Mouse (Mus musculus): ENCODE data around the gene Prkch. TPM values are rescaled to one million over a fixed set of nuclear protein-coding genes. Genes with fewer than 3 reads are reported as not detected.

The Prkch gene
- polyA plus RNA-seq, 1 experiment from 2014 or later = 0.13 TPM

- ATAC-seq (no peak), DNase-seq (ENCODE audit: low read depth, low spot score) (no peak)
- CTCF ChIA-PET = no interaction called here
- no peak for TF ChIP-seq CTCF (IDR thresholded peaks at IDR 0.05)
- in situ Hi-C loops (cut with MboI; ENCODE audit: low pct_unique_long_range_greater_than_20kb) = loop anchor here (5.0 kb wide), 1 partner anchor 76 kb away; no protein-coding TSS in a partner anchor
- POLR2A ChIA-PET = interaction anchor here (0.6 to 0.7 kb wide), 2 partner anchors 15 to 153 kb away, joined by 3 to 4 read pairs; no protein-coding TSS in a partner anchor
- no peaks in the 10 kb centered on the region for H3K27me3 ChIP-seq
These were observed 126.2 kb downstream of the Prkch start for GRCm38 (mm10) chr12:73710846-73711245.

- POLR2A ChIA-PET = no interaction called here
- in situ Hi-C loops (cut with MboI; ENCODE audit: low pct_unique_long_range_greater_than_20kb) = loop anchor here (5.0 kb wide), 1 partner anchor 75 kb away; no protein-coding TSS in a partner anchor
- no peak for TF ChIP-seq CTCF (IDR thresholded peaks at IDR 0.05)
- CTCF ChIA-PET = interaction anchor here (1.3 to 1.5 kb wide), 2 partner anchors 12 to 302 kb away, joined by 3 read pairs; no protein-coding TSS in a partner anchor
- H3K27me3 ChIP-seq = no peaks in the 10 kb centered on the region
- no peak for DNase-seq (ENCODE audit: low read depth, low spot score)
- ATAC-seq = no peak
These were observed 127.5 kb downstream of the Prkch start for GRCm38 (mm10) chr12:73712122-73712521.

DNA sequence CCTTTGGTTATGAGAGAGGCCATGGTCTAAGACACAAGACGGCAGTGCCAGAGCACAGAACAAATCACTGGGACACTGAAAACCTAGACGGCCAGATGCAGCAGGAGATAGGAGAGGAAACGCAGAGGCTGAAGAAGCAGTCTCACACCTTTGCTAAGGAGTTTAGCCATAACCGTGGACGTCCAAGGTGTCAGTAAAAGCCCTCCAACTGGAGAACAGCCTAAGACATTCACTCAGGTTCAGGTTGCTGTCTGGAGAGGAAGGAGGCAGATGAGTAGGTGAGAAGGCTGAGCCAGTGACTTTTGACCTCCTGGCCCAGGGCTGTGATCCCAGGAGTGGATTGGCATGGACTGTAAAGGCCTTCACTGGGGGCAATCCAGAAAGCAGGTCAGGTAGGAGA lies 130.0 kb downstream of the Prkch start:
- POLR2A ChIA-PET = no interaction called here
- CTCF ChIA-PET = no interaction called here
- ATAC-seq (no peak), DNase-seq (ENCODE audit: low read depth, low spot score) (no peak)
- in situ Hi-C loops (cut with MboI; ENCODE audit: low pct_unique_long_range_greater_than_20kb) = loop anchor here (5.0 kb wide), 1 partner anchor 73 kb away; no protein-coding TSS in a partner anchor
- no peak for TF ChIP-seq CTCF (IDR thresholded peaks at IDR 0.05)
- no peaks in the 10 kb centered on the region for H3K27me3 ChIP-seq

- no peak for DNase-seq (ENCODE audit: low read depth, low spot score)
- POLR2A ChIA-PET = no interaction called here
- no peaks in the 10 kb centered on the region for H3K27me3 ChIP-seq
- CTCF ChIA-PET = no interaction called here
- in situ Hi-C loops (cut with MboI; ENCODE audit: low pct_unique_long_range_greater_than_20kb) = no loop called here
- TF ChIP-seq CTCF (IDR thresholded peaks at IDR 0.05) = no peak
- ATAC-seq = no peak
These were observed 130.7 kb downstream of the Prkch start for GRCm38 (mm10) chr12:73715331-73715730.

DNA sequence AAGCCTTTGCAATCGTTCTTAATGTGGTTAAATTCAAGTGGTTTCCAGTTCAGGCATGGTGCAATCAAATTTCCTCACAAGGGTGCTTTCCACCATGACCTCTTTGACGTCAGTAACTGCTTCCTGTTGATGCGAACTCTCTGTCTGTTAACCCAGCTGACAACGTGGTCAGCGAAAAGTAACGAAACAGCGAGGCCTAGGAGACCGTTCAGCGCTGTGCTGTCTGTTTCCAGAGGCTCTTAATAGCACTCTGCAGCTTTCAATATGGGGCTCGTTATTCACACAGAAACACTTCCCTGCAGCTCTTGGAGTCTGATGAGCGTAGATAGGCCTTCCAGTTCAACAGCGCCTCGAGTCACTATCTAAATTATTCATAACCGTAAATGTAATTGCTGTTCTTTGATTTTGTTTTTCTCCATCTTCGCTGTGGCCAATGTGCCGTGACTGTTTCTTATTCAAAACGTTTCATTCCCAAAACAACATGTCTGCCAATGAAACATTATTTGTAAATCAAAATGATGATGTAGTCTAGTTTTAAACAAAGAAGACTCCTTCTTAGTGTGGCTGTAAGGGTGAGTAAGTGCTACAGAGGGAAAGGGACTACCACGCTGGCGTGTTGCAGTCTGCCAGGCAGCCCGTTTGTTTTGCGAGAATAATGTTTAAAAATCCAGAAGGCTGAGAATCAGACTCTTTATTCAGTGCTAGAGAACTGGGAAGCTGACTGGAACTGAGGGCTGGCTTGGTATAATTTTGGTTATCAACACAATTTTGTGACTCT lies 131.5 kb downstream of the Prkch start:
- DNase-seq (ENCODE audit: low read depth, low spot score) = no peak
- ChIA-PET POLR2A (no interaction called here), CTCF (no interaction called here)
- in situ Hi-C loops (cut with MboI; ENCODE audit: low pct_unique_long_range_greater_than_20kb) = no loop called here
- TF ChIP-seq CTCF (IDR thresholded peaks at IDR 0.05) = no peak
- no peak for ATAC-seq
- H3K27me3 ChIP-seq = no peaks in the 10 kb centered on the region

DNA sequence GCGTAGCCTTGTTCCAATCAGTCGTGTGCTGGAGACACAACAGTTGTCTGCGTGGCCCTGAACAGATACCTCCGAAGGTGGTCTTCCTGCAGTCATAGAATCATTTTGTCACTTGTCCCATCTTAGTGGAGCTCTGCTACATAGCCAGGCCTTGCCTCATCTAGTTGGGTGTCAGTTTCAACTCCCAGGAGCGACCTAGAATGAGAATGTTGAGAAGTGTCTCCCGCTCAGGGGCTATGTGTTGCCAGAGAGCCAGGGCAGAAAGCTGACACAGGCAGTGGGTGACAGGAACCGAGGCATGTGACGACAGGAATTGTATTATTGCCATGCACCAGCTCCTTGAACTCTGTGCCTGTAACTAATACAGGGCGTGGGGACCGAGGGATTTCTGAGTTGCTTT lies 133.4 kb downstream of the Prkch start:
- CTCF ChIA-PET = interaction anchor here (1.3 kb wide), 1 partner anchor 87 kb away, joined by 3 read pairs; no protein-coding TSS in a partner anchor
- DNase-seq (ENCODE audit: low read depth, low spot score) = no peak
- no peak for TF ChIP-seq CTCF (IDR thresholded peaks at IDR 0.05)
- H3K27me3 ChIP-seq = no peaks in the 10 kb centered on the region
- ATAC-seq = peak; percentile 74
- POLR2A ChIA-PET = no interaction called here
- in situ Hi-C loops (cut with MboI; ENCODE audit: low pct_unique_long_range_greater_than_20kb) = no loop called here

DNA sequence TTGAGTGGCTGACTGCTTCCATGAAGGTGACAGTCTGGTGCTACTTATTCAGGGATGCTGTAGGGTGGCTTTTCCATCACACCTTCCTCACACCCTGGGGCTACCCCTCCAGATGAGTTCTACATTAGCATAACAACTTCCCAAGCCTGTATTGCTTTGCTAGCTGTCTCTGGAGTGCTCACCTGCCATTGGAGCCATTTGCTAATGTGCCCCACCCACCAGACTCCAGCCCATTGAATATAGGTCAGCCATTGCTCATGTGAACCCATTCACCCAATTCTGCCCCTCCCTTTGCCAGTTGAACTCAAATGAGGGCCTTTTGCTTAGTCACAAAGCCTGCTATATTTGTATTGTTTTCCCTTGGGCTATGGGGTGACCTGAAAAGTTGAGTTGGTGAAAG lies 135.2 kb downstream of the Prkch start:
- TF ChIP-seq CTCF (IDR thresholded peaks at IDR 0.05) = no peak
- CTCF ChIA-PET = no interaction called here
- ATAC-seq (no peak), DNase-seq (ENCODE audit: low read depth, low spot score) (no peak)
- H3K27me3 ChIP-seq = no peaks in the 10 kb centered on the region
- POLR2A ChIA-PET = interaction anchor here (1.5 kb wide), 1 partner anchor 188 kb away, joined by 10 read pairs; no protein-coding TSS in a partner anchor
- in situ Hi-C loops (cut with MboI; ENCODE audit: low pct_unique_long_range_greater_than_20kb) = no loop called here

- TF ChIP-seq CTCF (IDR thresholded peaks at IDR 0.05) = no peak
These were observed 135.9 kb downstream of the Prkch start for GRCm38 (mm10) chr12:73720466-73720865.

GRCm38 (mm10) chr12:73722060-73722459 lies 137.5 kb downstream of the Prkch start:
- ATAC-seq (no peak), DNase-seq (ENCODE audit: low read depth, low spot score) (no peak)
- no peak for TF ChIP-seq CTCF (IDR thresholded peaks at IDR 0.05)
- POLR2A ChIA-PET = no interaction called here
- H3K27me3 ChIP-seq = no peaks in the 10 kb centered on the region
- CTCF ChIA-PET = no interaction called here
- in situ Hi-C loops (cut with MboI; ENCODE audit: low pct_unique_long_range_greater_than_20kb) = no loop called here

More at GRCm38 (mm10) chr12:73720466-73720865, 135.9 kb downstream of the Prkch start:
- H3K27me3 ChIP-seq = no peaks in the 10 kb centered on the region
- in situ Hi-C loops (cut with MboI; ENCODE audit: low pct_unique_long_range_greater_than_20kb) = no loop called here
- no peak for DNase-seq (ENCODE audit: low read depth, low spot score)
- CTCF ChIA-PET = no interaction called here
- ATAC-seq = no peak
- POLR2A ChIA-PET = no interaction called here

GRCm38 (mm10) chr12:73723067-73723466 lies 138.5 kb downstream of the Prkch start:
- CTCF ChIA-PET = no interaction called here
- POLR2A ChIA-PET = no interaction called here
- no peak for TF ChIP-seq CTCF (IDR thresholded peaks at IDR 0.05)
- DNase-seq (ENCODE audit: low read depth, low spot score) (no peak), ATAC-seq (no peak)
- in situ Hi-C loops (cut with MboI; ENCODE audit: low pct_unique_long_range_greater_than_20kb) = no loop called here
- no peaks in the 10 kb centered on the region for H3K27me3 ChIP-seq

GRCm38 (mm10) chr12:73723887-73724286 lies 139.3 kb downstream of the Prkch start:
- DNase-seq (ENCODE audit: low read depth, low spot score) = no peak
- ATAC-seq = no peak
- no peak for TF ChIP-seq CTCF (IDR thresholded peaks at IDR 0.05)
- CTCF ChIA-PET = interaction anchor here (1.2 kb wide), 1 partner anchor 12 kb away, joined by 3 read pairs; no protein-coding TSS in a partner anchor
- in situ Hi-C loops (cut with MboI; ENCODE audit: low pct_unique_long_range_greater_than_20kb) = no loop called here
- H3K27me3 ChIP-seq = no peaks in the 10 kb centered on the region
- POLR2A ChIA-PET = no interaction called here
